ENCODE assay signal across 8 mouse cellular contexts in genomic region chr16:42172476-42172875, GRCm38 (mm10).
DNase-seq lines count a peak whose midpoint lies in the region; ATAC-seq and TF ChIP-seq lines count a peak whose summit lies in the region.

No protein-coding gene starts in this region.

- no peak overlapping the region for H3K27ac ChIP-seq in forebrain, embryonic 16.5 days (ENCODE audit: low read length)
- H3K27ac ChIP-seq in liver, postnatal 0 days (ENCODE audit: low read depth), result no peak overlapping the region

- H3K4me2 ChIP-seq in forebrain, embryonic 16.5 days (ENCODE audit: low read length), result no peak overlapping the region
- no peak overlapping the region for H3K4me2 ChIP-seq in liver, postnatal 0 days (ENCODE audit: low read depth, low read length)

- 26% methylated on average over 11 of the region's 11 CpGs for WGBS in forebrain, embryonic 16.5 days
- WGBS in liver, postnatal 0 days (ENCODE audit: insufficient replicate concordance), result 27% methylated on average over 11 of the region's 11 CpGs

- no peak overlapping the region for H3K9ac ChIP-seq in forebrain, embryonic 16.5 days (replicated peaks; ENCODE audit: low read depth, low read length)
- H3K9ac ChIP-seq in liver, postnatal 0 days (replicated peaks), result no peak overlapping the region

- ATAC-seq in forebrain, embryonic 16.5 days, result peak; percentile 66
- ATAC-seq in liver, postnatal 0 days, result no peak

- no peaks in the 10 kb centered on the region for H3K36me3 ChIP-seq in forebrain, embryonic 16.5 days (ENCODE audit: control insufficient read depth, insufficient read depth)
- no peaks in the 10 kb centered on the region for H3K36me3 ChIP-seq in liver, postnatal 0 days (replicated peaks; ENCODE audit: insufficient read depth, low read length)

- TF ChIP-seq EP300 in liver, postnatal 0 days (IDR thresholded peaks at IDR 0.05; ENCODE audit: low read depth), result no peak

- no peaks in the 10 kb centered on the region for H3K27me3 ChIP-seq in forebrain, embryonic 16.5 days (replicated peaks; ENCODE audit: control insufficient read depth, insufficient read depth, low read length)
- H3K27me3 ChIP-seq in liver, postnatal 0 days (ENCODE audit: insufficient read depth, low read length), result no peaks in the 10 kb centered on the region

- TF ChIP-seq CTCF in liver, postnatal 0 days (IDR thresholded peaks at IDR 0.05; ENCODE audit: low read depth), result peak; percentile 64

- peak; percentile 26 for DNase-seq in ovary, postnatal 10 days (ENCODE audit: low spot score)
- DNase-seq in ovary, adult 18-20 months (ENCODE audit: low spot score), result no peak
- DNase-seq in c-Kit-positive CD71-positive TER-119-positive erythroid progenitor cells, embryonic 14.5 days (ENCODE audit: low spot score), result peak; percentile 10
- peak; percentile 86 for DNase-seq in kidney, postnatal 10 days
- DNase-seq in liver, postnatal 0 days, result peak; percentile 63
- DNase-seq in retina, postnatal 7 days (ENCODE audit: low read depth, low spot score), result peak; percentile 51
- DNase-seq in urinary bladder, adult 2 months (ENCODE audit: low spot score), result peak; percentile 29

- H3K4me3 ChIP-seq in forebrain, embryonic 16.5 days (replicated peaks; ENCODE audit: low read length), result no peak overlapping the region
- H3K4me3 ChIP-seq in liver, postnatal 0 days (ENCODE audit: low read depth, low read length), result no peak overlapping the region

- H3K4me1 ChIP-seq in forebrain, embryonic 16.5 days (replicated peaks; ENCODE audit: control insufficient read depth, insufficient read depth, low read length), result 0 out of 2 replicates have a peak, but pooled peaks cover 4% of the 10 kb centered on the region
- no peaks in the 10 kb centered on the region for H3K4me1 ChIP-seq in liver, postnatal 0 days (ENCODE audit: insufficient read depth)

- H3K9me3 ChIP-seq in forebrain, embryonic 16.5 days (ENCODE audit: control insufficient read depth, low read length), result no peaks in the 10 kb centered on the region
- no peaks in the 10 kb centered on the region for H3K9me3 ChIP-seq in liver, postnatal 0 days (ENCODE audit: low read length)
